Comparison of ENCODE assay signal across 8 mouse cellular contexts in the genomic region with DNA sequence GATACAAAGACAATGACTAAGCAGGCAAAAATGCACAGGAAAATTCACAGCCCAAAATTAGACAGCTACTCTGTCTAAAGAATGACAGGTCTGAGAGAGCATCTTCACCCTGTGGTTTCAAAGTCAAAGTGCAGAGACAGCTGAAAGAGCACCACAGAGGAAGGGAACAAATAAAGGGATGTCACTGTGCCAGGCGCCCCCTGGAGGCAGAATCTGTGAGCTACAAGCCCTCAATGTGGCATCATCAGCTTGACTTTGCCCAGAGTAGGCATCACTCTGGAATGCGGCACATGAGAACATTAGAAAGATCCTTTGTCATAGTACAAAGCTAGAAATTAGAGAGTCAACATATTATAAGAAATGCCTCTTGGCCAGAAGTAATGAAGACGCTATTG. TPM values are rescaled to one million over a fixed set of nuclear protein-coding genes. Genes with fewer than 3 reads are reported as not detected.
DNase-seq lines count a peak whose midpoint lies in the region; ATAC-seq and TF ChIP-seq lines count a peak whose summit lies in the region.
"Had no signal": no experiment of that assay in that cellular context is flagged by ENCODE, and none has a peak within 500 bp of the region (broad histone marks: within the 10 kb centered on the region; RNA-seq: fewer than 3 reads in every experiment).

No protein-coding gene starts in this region.

- H3K4me3 ChIP-seq in E14TG2a.4 (replicated peaks; ENCODE audit: low read length): no peak overlapping the region
- H3K4me3 ChIP-seq in lung, postnatal 0 days (ENCODE audit: low read depth, low read length): no peak overlapping the region

- ATAC-seq in granulocyte monocyte progenitor cell, adult 5-6 weeks (replicated peaks; ENCODE audit: poor library complexity, severe bottlenecking): peak; percentile 72
- no peak; the same call in 1 of the 2 replicates for ATAC-seq in lung, postnatal 0 days

- peak; percentile 78 for TF ChIP-seq CTCF in E14TG2a.4 (conservative IDR thresholded peaks at IDR 0.05; ENCODE audit: low read length)
- TF ChIP-seq CTCF in lung, postnatal 0 days (IDR thresholded peaks at IDR 0.05): peak; percentile 72

- no peaks in the 10 kb centered on the region for H3K9me3 ChIP-seq in E14TG2a.4 (ENCODE audit: low read length)
- H3K9me3 ChIP-seq in lung, postnatal 0 days (ENCODE audit: low read length): no peaks in the 10 kb centered on the region

- H3K9ac ChIP-seq in lung, postnatal 0 days (replicated peaks; ENCODE audit: low read depth): no peak overlapping the region

- peaks cover 13% of the 10 kb centered on the region; the same call in 1 of the 2 replicates for H3K36me3 ChIP-seq in E14TG2a.4 (ENCODE audit: insufficient read depth, low read length)
- 0 out of 2 replicates have a peak, but pooled peaks cover 4% of the 10 kb centered on the region for H3K36me3 ChIP-seq in lung, postnatal 0 days (ENCODE audit: insufficient read depth, low read length)
- H3K36me3 ChIP-seq in splenic B cell, adult 2 months (ENCODE audit: control insufficient read depth, insufficient read depth, low read length, poor library complexity, severe bottlenecking): no peaks in the 10 kb centered on the region

- no peaks in the 10 kb centered on the region for H3K27me3 ChIP-seq in E14TG2a.4 (ENCODE audit: insufficient read depth, low read length)
- H3K27me3 ChIP-seq in lung, postnatal 0 days (replicated peaks; ENCODE audit: insufficient read depth, low read length): no peaks in the 10 kb centered on the region
- H3K27me3 ChIP-seq in splenic B cell, adult 2 months (ENCODE audit: control insufficient read depth, insufficient read depth, low read length, poor library complexity, severe bottlenecking): no peaks in the 10 kb centered on the region

- no peaks in the 10 kb centered on the region for H3K4me1 ChIP-seq in E14TG2a.4 (replicated peaks; ENCODE audit: low read depth, low read length)
- 0 out of 2 replicates have a peak, but pooled peaks cover 1% of the 10 kb centered on the region for H3K4me1 ChIP-seq in lung, postnatal 0 days (ENCODE audit: insufficient read depth, low read depth, low read length)

- DNase-seq in kidney, adult 18-20 months: peak; percentile 31
- DNase-seq in kidney, adult 11 months: no peak
- peak; percentile 76 for DNase-seq in ZHBTc4 (ENCODE audit: low read depth, low spot score)
- peak; percentile 32 for DNase-seq in lung, postnatal 0 days (ENCODE audit: low spot score)
- DNase-seq in splenic B cell, adult 2 months (ENCODE audit: low read depth, low spot score): peak; percentile 69

- TF ChIP-seq EP300 in lung, postnatal 0 days (IDR thresholded peaks at IDR 0.05): no peak

- 61% methylated on average over 3 of the region's 3 CpGs for WGBS in lung, postnatal 0 days

- H3K4me2 ChIP-seq in lung, postnatal 0 days (replicated peaks; ENCODE audit: low read depth, low read length): no peak overlapping the region

- H3K27ac ChIP-seq in lung, postnatal 0 days (ENCODE audit: low read length): no peak overlapping the region
- H3K27ac ChIP-seq: macrophage had no signal

RNA-seq across cellular contexts. Expression of gene Suclg2, which starts 49.3 kb away (rescaled TPM):
- 48.5 and 49.7 TPM in 2 replicates for total RNA-seq in granulocyte monocyte progenitor cell, adult 5-6 weeks (2014; fragmentation: Nextera tagmentation)
- total RNA-seq in granulocyte monocyte progenitor cell, adult 5-6 weeks (2017): 70.8 and 111 TPM in 2 replicates
- 37.4 and 40.1 TPM in 2 replicates for polyA plus RNA-seq in lung, postnatal 0 days (2015; fragmentation: Nextera tagmentation; extraction: Ambion mirVana)
